Mouse (Mus musculus): ENCODE data around the gene Slitrk5. TPM values are rescaled to one million over a fixed set of nuclear protein-coding genes. Genes with fewer than 3 reads are reported as not detected.

Gene Slitrk5
- total RNA-seq (2014; rRNA removed; ENCODE audit: low replicate concordance), result 0.31 and 2.0 TPM in 2 replicates
- 1.2 and 1.3 TPM in 2 replicates for polyA plus RNA-seq (2015; fragmentation: Nextera tagmentation; extraction: Ambion mirVana)

DNA sequence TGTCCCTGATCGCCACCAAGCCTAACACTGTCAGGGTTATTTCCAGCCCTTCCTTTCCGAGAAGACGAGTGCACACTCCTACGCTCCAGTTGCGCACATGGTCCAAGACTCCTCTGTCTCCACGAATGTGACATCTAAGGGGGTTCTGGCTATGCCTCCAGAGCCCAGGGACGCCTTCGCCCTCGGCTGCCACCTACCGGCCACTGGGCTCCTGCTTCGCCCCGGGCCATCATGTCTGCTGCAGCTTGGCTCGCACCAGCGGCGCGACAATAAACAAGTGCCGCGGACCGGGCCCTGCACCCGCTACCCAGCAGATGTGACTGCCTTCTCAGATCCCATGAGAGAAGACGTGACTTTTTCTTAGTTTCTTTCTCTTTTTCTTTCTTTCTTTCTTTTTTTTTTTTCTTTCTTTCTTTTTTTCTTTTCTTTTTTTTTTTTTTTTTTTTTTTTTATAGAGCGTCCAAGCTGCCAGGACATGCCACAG is at the start of gene Slitrk5:
Gene Slitrk5 (plus strand): TSS at position 434 of the 484 bp plus-strand sequence.
- Histone ChIP-seq H3K36me3 (replicated peaks; ENCODE audit: control insufficient read depth, insufficient read depth, low read length) (no peaks in the 10 kb centered on the region), H3K9me3 (replicated peaks; ENCODE audit: control insufficient read depth, low read length) (no peaks in the 10 kb centered on the region), H3K4me2 (ENCODE audit: low read depth, low read length) (peak within 1 kb of the TSS; percentile 100), H3K4me3 (ENCODE audit: low read depth, low read length) (peak within 1 kb of the TSS; percentile 78), H3K4me1 (ENCODE audit: control insufficient read depth, insufficient read depth) (0 out of 2 replicates have a peak, but pooled peaks cover 5% of the 10 kb centered on the region), H3K9ac (replicated peaks; ENCODE audit: low read depth, low read length) (peak within 1 kb of the TSS; percentile 63), H3K27ac (ENCODE audit: low read depth) (no peak within 1 kb of the TSS), H3K27me3 (ENCODE audit: control insufficient read depth, insufficient read depth, low read length) (peaks cover 15% of the 10 kb centered on the region; the same call in 1 of the 2 replicates)
- DNase-seq (ENCODE audit: low spot score) (peak; percentile 72), ATAC-seq (ENCODE audit: insufficient read depth, low read depth) (peak; percentile 70)
- TF ChIP-seq CTCF (IDR thresholded peaks at IDR 0.05; ENCODE audit: low read depth) (peak; percentile 81), EP300 (IDR thresholded peaks at IDR 0.05; ENCODE audit: low read depth) (no peak)
- WGBS, result 2% methylated on average over 22 of the region's 22 CpGs

DNA sequence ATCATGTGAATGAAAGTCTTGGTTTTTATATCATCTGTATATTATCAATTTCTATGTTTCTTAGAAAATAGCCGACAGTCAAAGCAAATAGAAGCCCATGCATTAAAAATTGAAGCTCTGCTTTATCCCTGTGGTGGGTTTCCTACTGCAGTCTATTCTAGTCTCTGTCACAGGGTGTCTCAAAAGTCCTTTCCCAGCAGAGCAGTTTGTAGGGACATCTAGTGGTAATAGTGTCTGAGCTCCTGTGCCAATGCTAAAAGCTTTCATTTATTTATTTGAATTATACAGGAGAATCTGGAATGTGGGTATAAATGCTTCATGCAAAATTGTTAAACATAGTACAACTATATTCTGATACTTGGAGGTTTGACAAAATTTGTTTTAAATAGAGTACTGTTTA is 2.0 kb upstream of the Slitrk5 start:
- Histone ChIP-seq H3K9ac (replicated peaks; ENCODE audit: low read depth, low read length) (no peak overlapping the region), H3K4me3 (ENCODE audit: low read depth, low read length) (no peak overlapping the region), H3K27me3 (ENCODE audit: control insufficient read depth, insufficient read depth, low read length) (peaks cover 9% of the 10 kb centered on the region; the same call in 1 of the 2 replicates), H3K36me3 (replicated peaks; ENCODE audit: control insufficient read depth, insufficient read depth, low read length) (no peaks in the 10 kb centered on the region), H3K27ac (ENCODE audit: low read depth) (no peak overlapping the region), H3K4me1 (ENCODE audit: control insufficient read depth, insufficient read depth) (0 out of 2 replicates have a peak, but pooled peaks cover 5% of the 10 kb centered on the region), H3K4me2 (ENCODE audit: low read depth, low read length) (no peak overlapping the region), H3K9me3 (replicated peaks; ENCODE audit: control insufficient read depth, low read length) (no peaks in the 10 kb centered on the region)
- TF ChIP-seq CTCF (IDR thresholded peaks at IDR 0.05; ENCODE audit: low read depth) (peak; percentile 63), EP300 (IDR thresholded peaks at IDR 0.05; ENCODE audit: low read depth) (no peak)
- DNase-seq (ENCODE audit: low spot score) (no peak), ATAC-seq (ENCODE audit: insufficient read depth, low read depth) (no peak)
- 31% methylated on average over 1 of the region's 1 CpGs for WGBS

DNA sequence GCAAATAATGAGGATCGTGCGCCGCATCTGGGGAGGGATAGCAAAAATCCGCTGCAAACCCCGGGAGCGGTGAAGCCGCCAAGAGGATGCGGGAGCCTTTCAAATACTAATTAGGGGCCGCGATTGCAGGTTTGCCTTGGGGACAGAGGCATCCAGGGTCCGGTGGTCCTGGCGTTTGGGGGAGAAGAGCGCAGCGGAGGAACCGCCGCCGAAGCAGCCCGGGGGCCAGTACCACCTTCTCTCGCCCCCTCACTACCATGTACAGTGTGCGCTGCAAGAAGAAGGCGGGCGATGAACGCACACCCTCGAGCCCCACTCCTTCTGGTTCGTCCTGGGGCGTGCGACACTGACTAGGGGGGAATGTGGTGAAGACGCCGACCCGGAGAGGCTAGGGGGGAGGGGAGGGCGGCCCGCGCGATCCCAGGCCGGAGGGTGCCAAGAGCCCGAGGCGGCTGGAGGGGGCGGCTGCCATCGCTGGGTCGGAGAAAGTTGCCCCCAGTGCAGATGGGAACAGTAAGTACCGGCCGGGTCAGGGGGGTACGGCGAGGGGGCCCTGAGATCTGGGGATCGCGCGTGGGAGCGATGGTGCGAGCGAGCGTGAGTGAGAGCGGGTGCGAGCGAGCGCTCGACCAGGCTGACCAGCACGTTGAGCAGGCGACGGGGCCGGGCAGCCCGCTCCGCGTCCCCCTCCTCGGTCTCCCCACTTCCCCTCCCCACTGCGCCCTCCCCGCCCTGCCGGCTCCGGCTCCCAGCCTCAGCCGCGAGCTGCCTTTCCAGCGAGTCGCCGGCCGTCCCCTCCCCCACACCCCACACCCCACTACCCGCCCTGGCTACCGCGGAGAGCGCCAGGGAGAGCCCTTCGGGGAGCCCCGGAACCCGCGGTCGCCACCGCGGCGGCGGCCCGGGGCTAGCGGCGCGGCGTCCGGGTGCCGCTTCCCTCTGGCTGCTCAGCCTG is 591 bp downstream of the Slitrk5 start:
- Histone ChIP-seq H3K36me3 (replicated peaks; ENCODE audit: control insufficient read depth, insufficient read depth, low read length) (no peaks in the 10 kb centered on the region), H3K27ac (ENCODE audit: low read depth) (no peak overlapping the region), H3K4me3 (ENCODE audit: low read depth, low read length) (peak overlapping the region; percentile 78), H3K4me1 (ENCODE audit: control insufficient read depth, insufficient read depth) (0 out of 2 replicates have a peak, but pooled peaks cover 5% of the 10 kb centered on the region), H3K4me2 (ENCODE audit: low read depth, low read length) (peak overlapping the region; percentile 100), H3K27me3 (ENCODE audit: control insufficient read depth, insufficient read depth, low read length) (peaks cover 22% of the 10 kb centered on the region; the same call in 1 of the 2 replicates), H3K9ac (replicated peaks; ENCODE audit: low read depth, low read length) (peak overlapping the region; percentile 63), H3K9me3 (replicated peaks; ENCODE audit: control insufficient read depth, low read length) (no peaks in the 10 kb centered on the region)
- ATAC-seq (ENCODE audit: insufficient read depth, low read depth) (peak; percentile 70), DNase-seq (ENCODE audit: low spot score) (no peak)
- WGBS, result under 1% methylated on average over 82 of the region's 94 CpGs
- TF ChIP-seq EP300 (IDR thresholded peaks at IDR 0.05; ENCODE audit: low read depth), result no peak
- TF ChIP-seq CTCF (IDR thresholded peaks at IDR 0.05; ENCODE audit: low read depth), result no peak

DNA sequence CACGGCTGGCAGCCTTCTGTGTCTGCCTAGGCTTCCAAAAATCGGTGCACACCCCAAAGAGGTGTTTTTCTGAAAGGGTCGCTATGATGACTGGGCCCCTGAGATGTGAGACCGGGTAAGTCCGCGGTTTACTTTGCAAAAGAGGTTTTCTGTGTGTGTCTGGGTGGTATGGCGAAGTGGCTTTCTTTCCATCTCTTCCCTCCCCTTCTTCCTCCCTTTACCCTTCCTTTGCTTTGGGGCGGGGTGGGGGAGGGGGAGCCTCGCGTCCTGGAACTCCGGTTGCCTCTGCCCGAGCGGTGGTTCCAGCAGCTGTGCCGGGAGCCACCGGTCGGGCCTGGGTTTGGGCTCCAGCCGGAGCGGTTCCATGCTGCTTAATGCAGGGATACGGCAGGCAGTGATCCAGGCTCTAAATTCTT is 1.3 kb downstream of the Slitrk5 start:
- Histone ChIP-seq H3K27me3 (ENCODE audit: control insufficient read depth, insufficient read depth, low read length) (peaks cover 29% of the 10 kb centered on the region), H3K9me3 (replicated peaks; ENCODE audit: control insufficient read depth, low read length) (no peaks in the 10 kb centered on the region), H3K9ac (replicated peaks; ENCODE audit: low read depth, low read length) (peak overlapping the region; percentile 63), H3K27ac (ENCODE audit: low read depth) (no peak overlapping the region), H3K4me1 (ENCODE audit: control insufficient read depth, insufficient read depth) (0 out of 2 replicates have a peak, but pooled peaks cover 5% of the 10 kb centered on the region), H3K4me2 (ENCODE audit: low read depth, low read length) (peak overlapping the region; percentile 100), H3K4me3 (ENCODE audit: low read depth, low read length) (peak overlapping the region; percentile 78), H3K36me3 (replicated peaks; ENCODE audit: control insufficient read depth, insufficient read depth, low read length) (no peaks in the 10 kb centered on the region)
- TF ChIP-seq CTCF (IDR thresholded peaks at IDR 0.05; ENCODE audit: low read depth), result no peak
- TF ChIP-seq EP300 (IDR thresholded peaks at IDR 0.05; ENCODE audit: low read depth), result no peak
- ATAC-seq (ENCODE audit: insufficient read depth, low read depth) (peak; percentile 25; the same call in 1 of the 2 replicates), DNase-seq (ENCODE audit: low spot score) (no peak)
- WGBS, result under 1% methylated on average over 16 of the region's 19 CpGs

DNA sequence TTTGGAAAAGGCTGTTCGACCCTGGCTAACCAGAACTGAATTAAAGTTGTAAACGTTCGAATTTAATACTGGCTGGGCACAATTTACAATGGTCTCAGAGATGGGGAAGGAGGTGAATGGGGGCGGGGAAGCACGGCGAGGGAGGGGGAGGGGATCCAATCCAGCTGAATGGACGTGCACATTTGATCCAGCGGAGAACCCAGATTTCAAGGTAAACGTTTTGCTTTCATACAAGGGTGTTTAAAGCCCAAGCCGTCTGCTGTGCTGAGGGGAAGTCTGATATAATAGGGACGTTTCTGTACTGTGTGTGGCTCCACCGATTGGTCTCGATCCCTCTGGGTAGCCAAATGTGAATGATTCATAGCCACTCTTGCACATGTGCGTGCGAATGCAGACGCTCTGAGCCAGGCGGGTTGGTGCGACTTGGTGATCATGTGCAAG is 2.0 kb downstream of the Slitrk5 start:
- Histone ChIP-seq H3K9me3 (replicated peaks; ENCODE audit: control insufficient read depth, low read length) (no peaks in the 10 kb centered on the region), H3K27ac (ENCODE audit: low read depth) (no peak overlapping the region), H3K36me3 (replicated peaks; ENCODE audit: control insufficient read depth, insufficient read depth, low read length) (no peaks in the 10 kb centered on the region), H3K27me3 (ENCODE audit: control insufficient read depth, insufficient read depth, low read length) (peaks cover 29% of the 10 kb centered on the region), H3K4me1 (ENCODE audit: control insufficient read depth, insufficient read depth) (0 out of 2 replicates have a peak, but pooled peaks cover 6% of the 10 kb centered on the region), H3K4me3 (ENCODE audit: low read depth, low read length) (peak overlapping the region; percentile 78), H3K9ac (replicated peaks; ENCODE audit: low read depth, low read length) (no peak overlapping the region; the same call in 1 of the 2 replicates), H3K4me2 (ENCODE audit: low read depth, low read length) (peak overlapping the region; percentile 100)
- under 1% methylated on average over 18 of the region's 18 CpGs for WGBS
- DNase-seq (ENCODE audit: low spot score) (no peak), ATAC-seq (ENCODE audit: insufficient read depth, low read depth) (no peak)
- TF ChIP-seq EP300 (IDR thresholded peaks at IDR 0.05; ENCODE audit: low read depth), result no peak
- TF ChIP-seq CTCF (IDR thresholded peaks at IDR 0.05; ENCODE audit: low read depth), result no peak

Data from heart, postnatal 0 days (tissue).